Mouse (Mus musculus): ENCODE measurements around the gene Gm42906.

The Gm42906 gene

DNA sequence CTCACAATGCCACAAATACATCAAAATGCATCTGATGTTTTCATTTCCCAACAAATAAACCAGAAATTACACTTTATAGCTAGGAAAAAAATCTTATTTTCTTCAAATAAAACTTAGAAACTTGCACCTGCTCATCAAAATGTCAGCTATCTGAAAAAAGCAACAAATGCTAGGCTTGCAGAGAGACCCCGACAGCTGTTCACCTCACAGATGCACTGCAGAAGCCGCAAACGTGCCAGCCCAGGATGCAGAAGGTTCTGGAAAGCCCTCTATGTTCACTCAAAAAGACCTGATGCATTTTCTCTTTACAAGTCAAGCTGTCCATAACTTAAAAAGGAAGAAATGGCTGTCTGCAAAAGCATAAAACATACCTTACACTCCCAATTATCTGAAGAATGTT is 214.9 kb downstream of the Gm42906 start:
- Histone ChIP-seq H3K9me3 (ENCODE audit: low read length) (no peaks in the 10 kb centered on the region), H3K4me3 (replicated peaks; ENCODE audit: low read length) (no peak overlapping the region), H3K27me3 (ENCODE audit: insufficient read depth, low read length) (peaks cover 5% of the 10 kb centered on the region; the same call in 1 of the 2 replicates), H3K36me3 (ENCODE audit: insufficient read depth, low read length) (no peaks in the 10 kb centered on the region), H3K4me1 (replicated peaks; ENCODE audit: low read depth, low read length) (peaks cover 5% of the 10 kb centered on the region)
- TF ChIP-seq CTCF (conservative IDR thresholded peaks at IDR 0.05; ENCODE audit: low read length) (no peak), POU5F1 (IDR thresholded peaks at IDR 0.05; ENCODE audit: borderline replicate concordance, low read length) (no peak), NANOG (IDR thresholded peaks at IDR 0.05; ENCODE audit: borderline replicate concordance, low read length) (no peak)

DNA sequence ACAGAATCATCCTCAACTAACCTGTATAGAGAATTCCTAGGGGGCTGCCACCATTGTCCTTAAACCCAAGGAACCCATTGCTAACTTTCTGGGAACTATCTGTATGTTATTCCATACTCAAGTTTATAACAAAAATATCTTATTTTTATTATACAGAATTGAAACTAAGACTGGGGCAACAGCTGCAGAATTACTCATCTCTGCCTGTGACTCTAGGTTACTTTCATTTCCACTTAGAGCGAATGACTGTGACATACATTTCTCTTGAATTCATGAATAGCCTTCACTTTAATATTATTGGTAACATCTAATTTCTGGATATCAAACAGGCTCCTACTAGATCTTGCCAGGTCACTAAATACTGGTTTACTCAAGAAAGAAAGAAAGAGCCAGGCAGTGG is 217.1 kb downstream of the Gm42906 start:
- Histone ChIP-seq H3K36me3 (ENCODE audit: insufficient read depth, low read length) (no peaks in the 10 kb centered on the region), H3K9me3 (ENCODE audit: low read length) (no peaks in the 10 kb centered on the region), H3K4me1 (replicated peaks; ENCODE audit: low read depth, low read length) (no peaks in the 10 kb centered on the region), H3K4me3 (replicated peaks; ENCODE audit: low read length) (no peak overlapping the region), H3K27me3 (ENCODE audit: insufficient read depth, low read length) (peaks cover 5% of the 10 kb centered on the region; the same call in 1 of the 2 replicates)
- no peak for TF ChIP-seq POU5F1 (IDR thresholded peaks at IDR 0.05; ENCODE audit: borderline replicate concordance, low read length)
- TF ChIP-seq CTCF (conservative IDR thresholded peaks at IDR 0.05; ENCODE audit: low read length): no peak
- TF ChIP-seq NANOG (IDR thresholded peaks at IDR 0.05; ENCODE audit: borderline replicate concordance, low read length): no peak

DNA sequence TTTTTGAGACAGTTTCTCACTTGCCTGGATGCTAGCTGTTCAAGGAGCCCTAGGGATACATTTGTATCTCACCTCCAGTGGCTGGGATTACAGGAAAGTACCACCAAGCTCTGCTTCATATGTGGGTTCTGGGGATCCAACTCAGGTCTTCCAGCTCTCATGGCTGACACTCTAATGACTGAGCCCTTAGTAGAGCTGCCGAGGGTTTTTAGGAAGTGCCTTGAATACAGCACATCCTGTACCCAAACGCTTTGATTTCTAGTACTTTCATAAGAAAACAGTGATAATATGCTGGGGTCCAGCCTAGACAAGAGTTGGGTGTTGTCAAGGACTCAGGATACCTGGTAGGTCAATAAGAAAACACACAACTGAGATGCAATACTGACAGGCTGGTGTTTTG is 217.9 kb downstream of the Gm42906 start:
- no peaks in the 10 kb centered on the region for H3K36me3 ChIP-seq (ENCODE audit: insufficient read depth, low read length)
- H3K27me3 ChIP-seq (ENCODE audit: insufficient read depth, low read length): peaks cover 5% of the 10 kb centered on the region; the same call in 1 of the 2 replicates
- H3K4me1 ChIP-seq (replicated peaks; ENCODE audit: low read depth, low read length): no peaks in the 10 kb centered on the region
- TF ChIP-seq NANOG (IDR thresholded peaks at IDR 0.05; ENCODE audit: borderline replicate concordance, low read length) (no peak), CTCF (conservative IDR thresholded peaks at IDR 0.05; ENCODE audit: low read length) (no peak), POU5F1 (IDR thresholded peaks at IDR 0.05; ENCODE audit: borderline replicate concordance, low read length) (no peak)
- no peaks in the 10 kb centered on the region for H3K9me3 ChIP-seq (ENCODE audit: low read length)
- H3K4me3 ChIP-seq (replicated peaks; ENCODE audit: low read length): no peak overlapping the region

DNA sequence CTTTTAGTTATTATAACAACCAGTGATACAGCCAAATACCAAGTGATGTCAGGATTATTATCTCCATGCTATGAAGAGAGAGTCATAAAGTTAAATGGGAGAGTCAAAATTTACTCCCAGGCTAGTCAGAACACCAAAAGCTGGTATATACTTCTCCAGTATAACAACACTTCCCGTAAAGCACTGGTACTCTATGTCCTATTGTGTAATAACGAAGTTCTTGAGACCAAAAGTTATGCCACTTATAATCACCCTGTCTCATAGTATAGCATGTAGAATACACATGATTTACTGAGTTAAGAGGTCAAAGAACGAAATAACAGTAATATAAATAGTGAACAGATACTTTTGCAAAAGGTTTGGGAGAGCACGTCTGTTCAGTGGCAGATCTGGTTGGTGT is 222.9 kb downstream of the Gm42906 start:
- no peaks in the 10 kb centered on the region for H3K27me3 ChIP-seq (ENCODE audit: insufficient read depth, low read length)
- no peaks in the 10 kb centered on the region for H3K36me3 ChIP-seq (ENCODE audit: insufficient read depth, low read length)

DNA sequence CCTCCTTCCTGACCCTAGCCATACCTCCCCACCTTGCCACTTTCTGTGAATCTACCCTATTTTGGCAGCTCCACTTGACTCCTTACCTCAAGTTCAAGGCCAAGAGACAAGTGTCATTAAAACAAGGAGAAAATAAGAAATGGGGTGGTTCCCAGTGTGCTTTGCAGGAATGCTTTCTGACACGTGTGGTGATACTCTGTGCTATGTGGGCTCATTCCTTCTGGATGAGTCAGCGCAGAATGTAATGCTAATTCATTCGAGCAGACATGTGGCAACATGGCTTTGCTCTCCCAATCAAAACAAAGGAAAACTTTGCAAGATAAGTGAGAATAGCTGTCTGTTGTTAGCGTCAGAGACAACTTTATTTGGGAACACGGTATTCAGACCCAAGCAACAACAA is 225.0 kb downstream of the Gm42906 start:
- Histone ChIP-seq H3K4me1 (replicated peaks; ENCODE audit: low read depth, low read length) (peaks cover 20% of the 10 kb centered on the region), H3K9me3 (ENCODE audit: low read length) (no peaks in the 10 kb centered on the region), H3K4me3 (replicated peaks; ENCODE audit: low read length) (no peak overlapping the region), H3K27me3 (ENCODE audit: insufficient read depth, low read length) (no peaks in the 10 kb centered on the region), H3K36me3 (ENCODE audit: insufficient read depth, low read length) (no peaks in the 10 kb centered on the region)
- TF ChIP-seq NANOG (IDR thresholded peaks at IDR 0.05; ENCODE audit: borderline replicate concordance, low read length): no peak
- no peak for TF ChIP-seq CTCF (conservative IDR thresholded peaks at IDR 0.05; ENCODE audit: low read length)
- TF ChIP-seq POU5F1 (IDR thresholded peaks at IDR 0.05; ENCODE audit: borderline replicate concordance, low read length): no peak

More for the DNA sequence above, 222.9 kb downstream of the Gm42906 start:
- Histone ChIP-seq H3K4me1 (replicated peaks; ENCODE audit: low read depth, low read length) (peaks cover 13% of the 10 kb centered on the region), H3K4me3 (replicated peaks; ENCODE audit: low read length) (no peak overlapping the region), H3K9me3 (ENCODE audit: low read length) (no peaks in the 10 kb centered on the region)
- no peak for TF ChIP-seq CTCF (conservative IDR thresholded peaks at IDR 0.05; ENCODE audit: low read length)
- no peak for TF ChIP-seq NANOG (IDR thresholded peaks at IDR 0.05; ENCODE audit: borderline replicate concordance, low read length)
- no peak for TF ChIP-seq POU5F1 (IDR thresholded peaks at IDR 0.05; ENCODE audit: borderline replicate concordance, low read length)

DNA sequence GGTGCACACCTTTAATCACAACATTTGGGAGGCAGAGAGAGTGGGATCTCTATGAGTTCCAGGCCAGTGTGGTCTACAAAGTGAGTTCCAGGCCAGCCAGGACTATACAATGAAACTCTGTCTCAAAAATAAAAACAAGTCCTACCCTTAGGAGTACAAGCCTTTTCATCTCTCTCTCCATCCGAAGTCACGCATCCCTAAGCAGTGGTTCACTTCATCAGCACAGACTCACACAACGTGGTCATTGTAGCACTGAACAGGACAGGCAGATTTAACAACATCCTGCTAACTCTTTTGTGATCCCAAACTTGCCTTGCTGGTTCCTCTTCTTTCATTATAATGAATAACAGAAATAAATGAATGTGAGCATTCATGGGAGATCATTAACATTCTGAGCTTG is 226.7 kb downstream of the Gm42906 start:
- TF ChIP-seq NANOG (IDR thresholded peaks at IDR 0.05; ENCODE audit: borderline replicate concordance, low read length): no peak
- TF ChIP-seq POU5F1 (IDR thresholded peaks at IDR 0.05; ENCODE audit: borderline replicate concordance, low read length): no peak
- TF ChIP-seq CTCF (conservative IDR thresholded peaks at IDR 0.05; ENCODE audit: low read length): no peak
- Histone ChIP-seq H3K4me3 (replicated peaks; ENCODE audit: low read length) (no peak overlapping the region), H3K4me1 (replicated peaks; ENCODE audit: low read depth, low read length) (peaks cover 23% of the 10 kb centered on the region), H3K27me3 (ENCODE audit: insufficient read depth, low read length) (no peaks in the 10 kb centered on the region), H3K36me3 (ENCODE audit: insufficient read depth, low read length) (no peaks in the 10 kb centered on the region), H3K9me3 (ENCODE audit: low read length) (no peaks in the 10 kb centered on the region)

DNA sequence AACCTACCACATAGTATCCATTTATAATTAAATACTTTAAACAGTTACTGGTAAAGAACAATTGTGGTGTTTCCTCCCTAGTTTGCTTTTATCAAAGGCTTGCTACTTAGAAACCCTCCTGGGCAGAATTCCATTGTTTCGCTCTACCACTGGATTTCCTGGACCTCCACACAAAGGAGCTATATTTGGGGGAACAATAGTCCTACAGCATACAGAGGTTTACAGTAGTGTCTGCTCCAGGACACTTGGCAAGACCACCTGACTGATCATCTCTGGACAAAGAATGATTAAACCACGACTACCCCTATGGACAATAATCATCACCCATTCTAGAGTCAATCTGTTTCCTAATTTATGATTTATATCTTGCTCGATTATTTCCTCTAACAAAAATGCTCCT is 228.7 kb downstream of the Gm42906 start:
- Histone ChIP-seq H3K4me3 (replicated peaks; ENCODE audit: low read length) (no peak overlapping the region), H3K9me3 (ENCODE audit: low read length) (no peaks in the 10 kb centered on the region), H3K27me3 (ENCODE audit: insufficient read depth, low read length) (no peaks in the 10 kb centered on the region; the same call in 1 of the 2 replicates), H3K36me3 (ENCODE audit: insufficient read depth, low read length) (no peaks in the 10 kb centered on the region), H3K4me1 (replicated peaks; ENCODE audit: low read depth, low read length) (peaks cover 23% of the 10 kb centered on the region)
- no peak for TF ChIP-seq CTCF (conservative IDR thresholded peaks at IDR 0.05; ENCODE audit: low read length)
- no peak for TF ChIP-seq NANOG (IDR thresholded peaks at IDR 0.05; ENCODE audit: borderline replicate concordance, low read length)
- TF ChIP-seq POU5F1 (IDR thresholded peaks at IDR 0.05; ENCODE audit: borderline replicate concordance, low read length): no peak

DNA sequence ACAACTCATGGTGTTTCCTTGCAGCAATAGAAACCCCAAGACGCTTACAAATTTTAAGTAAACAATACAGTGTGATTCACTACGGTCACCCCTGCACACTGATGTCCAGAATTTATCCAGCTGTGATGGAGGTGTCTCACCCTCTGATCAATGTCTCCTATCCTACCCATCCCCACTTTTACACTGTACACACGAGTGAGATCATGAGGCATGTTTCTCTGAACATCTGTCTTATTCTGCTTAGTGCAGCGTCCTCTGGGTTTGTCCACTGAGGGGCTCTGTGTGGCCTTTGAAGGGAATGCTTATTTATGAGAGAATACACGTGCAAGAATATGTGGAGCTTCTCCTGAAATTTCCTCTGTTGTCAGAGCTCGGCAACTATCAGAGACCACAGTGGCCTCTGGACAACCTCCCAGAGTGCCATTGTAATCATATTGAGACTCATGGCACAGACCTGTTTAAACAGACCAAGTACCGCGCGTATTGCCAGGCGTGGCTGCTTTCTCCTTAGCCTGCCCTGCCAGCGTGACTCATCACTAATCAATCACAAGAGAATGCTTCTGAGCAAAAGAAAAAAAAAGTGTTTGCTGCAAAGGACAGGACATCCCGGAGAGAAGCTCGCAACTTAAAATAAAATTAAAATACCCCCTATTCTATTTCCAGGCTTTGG is 231.2 kb downstream of the Gm42906 start:
- no peak overlapping the region for H3K4me3 ChIP-seq (replicated peaks; ENCODE audit: low read length)
- peaks cover 11% of the 10 kb centered on the region for H3K27me3 ChIP-seq (ENCODE audit: insufficient read depth, low read length)
- H3K4me1 ChIP-seq (replicated peaks; ENCODE audit: low read depth, low read length): peaks cover 16% of the 10 kb centered on the region
- TF ChIP-seq NANOG (IDR thresholded peaks at IDR 0.05; ENCODE audit: borderline replicate concordance, low read length) (no peak), POU5F1 (IDR thresholded peaks at IDR 0.05; ENCODE audit: borderline replicate concordance, low read length) (no peak), CTCF (conservative IDR thresholded peaks at IDR 0.05; ENCODE audit: low read length) (no peak)
- no peaks in the 10 kb centered on the region for H3K9me3 ChIP-seq (ENCODE audit: low read length)
- no peaks in the 10 kb centered on the region for H3K36me3 ChIP-seq (ENCODE audit: insufficient read depth, low read length)
